ENCODE assay signal across 8 mouse cellular contexts in the genomic region with DNA sequence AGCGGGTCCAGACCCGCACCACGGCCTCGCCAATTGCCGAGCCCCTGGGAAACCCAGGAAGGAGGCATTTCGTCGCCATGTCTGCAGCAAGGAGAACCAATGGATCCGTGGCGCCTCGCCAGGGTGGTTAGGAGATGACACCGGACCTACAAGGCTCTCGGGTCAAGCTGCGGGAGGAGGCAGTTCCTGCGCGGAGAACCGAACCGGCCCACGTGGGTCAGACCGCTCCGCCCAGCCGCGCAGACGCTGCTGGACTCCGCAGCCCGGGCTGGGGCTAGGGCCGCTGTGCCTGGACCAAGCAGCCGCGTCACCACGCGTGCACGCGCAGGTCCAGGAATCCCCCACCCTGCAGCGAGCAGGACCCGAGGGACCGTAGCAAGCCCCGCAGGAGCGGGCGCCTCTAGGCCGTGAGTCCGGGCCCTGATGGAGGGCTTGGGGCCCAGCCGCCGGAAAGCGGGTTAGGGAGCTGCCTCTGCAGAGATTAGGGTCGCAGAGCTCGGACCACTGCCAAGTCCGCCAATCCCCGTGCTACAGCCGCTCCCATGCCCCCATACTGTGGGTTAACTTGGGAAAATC. TPM values are rescaled to one million over a fixed set of nuclear protein-coding genes. Genes with fewer than 3 reads are reported as not detected.
DNase-seq lines count a peak whose midpoint lies in the region; ATAC-seq and TF ChIP-seq lines count a peak whose summit lies in the region.

A gene (plus strand): TSS at position 213 of the 576 bp plus-strand sequence.

- H3K4me2 ChIP-seq in neural tube, embryonic 15.5 days: peak within 1 kb of the TSS; percentile 89

- TF ChIP-seq CTCF in cerebellum, adult 2 months (IDR thresholded peaks at IDR 0.05; ENCODE audit: borderline replicate concordance, insufficient read depth, low read depth, low read length): no peak
- no peak for TF ChIP-seq CTCF in lung, adult 2 months (IDR thresholded peaks at IDR 0.05; ENCODE audit: insufficient read depth, low read length)
- TF ChIP-seq CTCF in thymus, adult 2 months (IDR thresholded peaks at IDR 0.05; ENCODE audit: borderline replicate concordance, control insufficient read depth, extremely low read depth, insufficient read depth, low read length, poor library complexity): no peak

- DNase-seq in ES-CJ7 (ENCODE audit: low read depth, low spot score): peak; percentile 64
- peak; percentile 93 for DNase-seq in cerebellum, adult 2 months
- DNase-seq in heart, postnatal 4 days: peak; percentile 84
- peak; percentile 83 to 85 for DNase-seq in layer of hippocampus, adult 8-10 months (ENCODE audit: low spot score in 2 of 2)
- DNase-seq in lung, adult 2 months: peak; percentile 74
- DNase-seq in thymus, adult 2 months: peak; percentile 3

- H3K27me3 ChIP-seq in cerebellum, adult 2 months (ENCODE audit: control insufficient read depth, insufficient read depth, low read length): no peaks in the 10 kb centered on the region
- no peaks in the 10 kb centered on the region for H3K27me3 ChIP-seq in neural tube, embryonic 15.5 days (replicated peaks)
- peaks cover 6% of the 10 kb centered on the region for H3K27me3 ChIP-seq in thymus, adult 2 months (ENCODE audit: control insufficient read depth, insufficient read depth, low read length)

- ATAC-seq in frontal cortex, adult (ENCODE audit: low TSS enrichment): peak; percentile 96
- ATAC-seq in neural tube, embryonic 15.5 days (ENCODE audit: low FRiP score): peak; percentile 93

- H3K4me3 ChIP-seq in cerebellum, adult 2 months (replicated peaks; ENCODE audit: insufficient read depth, low read depth, low read length): peak within 1 kb of the TSS; percentile 93
- H3K4me3 ChIP-seq in lung, adult 2 months (replicated peaks; ENCODE audit: extremely low read depth, low read depth, low read length): peak within 1 kb of the TSS; percentile 77
- peak within 1 kb of the TSS; percentile 65 for H3K4me3 ChIP-seq in neural tube, embryonic 15.5 days (replicated peaks)
- peak within 1 kb of the TSS; percentile 39 for H3K4me3 ChIP-seq in thymus, adult 2 months (ENCODE audit: control insufficient read depth, insufficient read depth, low read length)

- peaks cover 16% of the 10 kb centered on the region; the same call in 1 of the 2 replicates for H3K4me1 ChIP-seq in cerebellum, adult 2 months (ENCODE audit: control insufficient read depth, insufficient read depth, low read length)
- H3K4me1 ChIP-seq in lung, adult 2 months (ENCODE audit: control insufficient read depth, insufficient read depth, low read length): no peaks in the 10 kb centered on the region
- peaks cover 14% of the 10 kb centered on the region for H3K4me1 ChIP-seq in neural tube, embryonic 15.5 days
- H3K4me1 ChIP-seq in thymus, adult 2 months (replicated peaks; ENCODE audit: control insufficient read depth, insufficient read depth, low read length): peaks cover 6% of the 10 kb centered on the region

- H3K9ac ChIP-seq in neural tube, embryonic 15.5 days (replicated peaks): peak within 1 kb of the TSS; percentile 75

- peaks cover 6% of the 10 kb centered on the region; the same call in 1 of the 2 replicates for H3K36me3 ChIP-seq in neural tube, embryonic 15.5 days
- no peaks in the 10 kb centered on the region for H3K36me3 ChIP-seq in thymus, adult 2 months (ENCODE audit: control insufficient read depth, insufficient read depth, low read length)

- H3K9me3 ChIP-seq in neural tube, embryonic 15.5 days (replicated peaks): no peaks in the 10 kb centered on the region

- TF ChIP-seq POLR2A in cerebellum, adult 2 months (IDR thresholded peaks at IDR 0.05; ENCODE audit: borderline replicate concordance, insufficient read depth, low read length): no peak; the same call in none of the 2 replicates
- peak; percentile 44; the same call in 1 of the 2 replicates for TF ChIP-seq POLR2A in lung, adult 2 months (IDR thresholded peaks at IDR 0.05; ENCODE audit: borderline replicate concordance, extremely low read depth, low read depth, low read length)
- no peak for TF ChIP-seq POLR2A in thymus, adult 2 months (IDR thresholded peaks at IDR 0.05; ENCODE audit: control insufficient read depth, extremely low read depth, insufficient read depth, low read length, poor library complexity)

- peak within 1 kb of the TSS; percentile 84 for H3K27ac ChIP-seq in cerebellum, adult 2 months (ENCODE audit: insufficient read depth, low read length)
- H3K27ac ChIP-seq in neural tube, embryonic 15.5 days (replicated peaks): peak within 1 kb of the TSS; percentile 74
- no peak within 1 kb of the TSS for H3K27ac ChIP-seq in thymus, adult 2 months (ENCODE audit: control insufficient read depth, insufficient read depth, low read length)

- WGBS in cerebellum, adult 2 months: under 1% methylated on average over 48 of the region's 48 CpGs
- under 1% methylated on average over 47 of the region's 48 CpGs for WGBS in lung, adult 2 months
- under 1% methylated on average over 48 of the region's 48 CpGs for WGBS in neural tube, embryonic 15.5 days
- WGBS in thymus, adult 2 months: 2% methylated on average over 48 of the region's 48 CpGs

RNA-seq across cellular contexts. Expression of the gene that starts here (rescaled TPM):
- polyA plus RNA-seq in cerebellum, adult 2 months (2012; rRNA removed): 64.7 and 68.6 TPM in 2 replicates
- total RNA-seq in heart, postnatal 4 days (2021): 1 to 10 TPM; 6.1 to 6.6 TPM
- 10 to 100 TPM; 66.8 to 72.5 (median 69.7) TPM for total RNA-seq in layer of hippocampus, adult 8-10 months (2022)
- 13.5 and 15.2 TPM in 2 replicates for polyA plus RNA-seq in lung, adult 2 months (2012; rRNA removed)
- 14.9 and 19.1 TPM in 2 replicates for polyA plus RNA-seq in neural tube, embryonic 15.5 days (2015; fragmentation: Nextera tagmentation; extraction: Ambion mirVana)
- polyA plus RNA-seq in thymus, adult 2 months (2012; rRNA removed): 3.6 and 4.6 TPM in 2 replicates

Comparison
In these comparisons a context has a peak if more than half of its experiments do, and no peak if none do; other contexts are left out.
1. RNA of the gene that starts here (total RNA-seq): 66.8 to 72.5 TPM in layer of hippocampus, adult 8-10 months; 6.1 to 6.6 TPM in heart, postnatal 4 days; every median in the first group is over 4 times any median in the second.
2. DNase-seq: peak in every context shown above with its lines; median percentile 93 in cerebellum, adult 2 months; 84 in heart, postnatal 4 days; 84 in layer of hippocampus, adult 8-10 months; 74 in lung, adult 2 months; 64 in ES-CJ7; 3 in thymus, adult 2 months.
3. H3K4me3 ChIP-seq: peak in every context shown above with its lines; median percentile 93 in cerebellum, adult 2 months; 77 in lung, adult 2 months; 65 in neural tube, embryonic 15.5 days; 39 in thymus, adult 2 months.